Mouse (Mus musculus): Measurements from ENCODE around the gene Rnf187. TPM values are rescaled to one million over a fixed set of nuclear protein-coding genes. Genes with fewer than 3 reads are reported as not detected.

Rnf187 gene
- polyA plus RNA-seq, 1 experiment from 2014 or later, result 238 TPM

DNA sequence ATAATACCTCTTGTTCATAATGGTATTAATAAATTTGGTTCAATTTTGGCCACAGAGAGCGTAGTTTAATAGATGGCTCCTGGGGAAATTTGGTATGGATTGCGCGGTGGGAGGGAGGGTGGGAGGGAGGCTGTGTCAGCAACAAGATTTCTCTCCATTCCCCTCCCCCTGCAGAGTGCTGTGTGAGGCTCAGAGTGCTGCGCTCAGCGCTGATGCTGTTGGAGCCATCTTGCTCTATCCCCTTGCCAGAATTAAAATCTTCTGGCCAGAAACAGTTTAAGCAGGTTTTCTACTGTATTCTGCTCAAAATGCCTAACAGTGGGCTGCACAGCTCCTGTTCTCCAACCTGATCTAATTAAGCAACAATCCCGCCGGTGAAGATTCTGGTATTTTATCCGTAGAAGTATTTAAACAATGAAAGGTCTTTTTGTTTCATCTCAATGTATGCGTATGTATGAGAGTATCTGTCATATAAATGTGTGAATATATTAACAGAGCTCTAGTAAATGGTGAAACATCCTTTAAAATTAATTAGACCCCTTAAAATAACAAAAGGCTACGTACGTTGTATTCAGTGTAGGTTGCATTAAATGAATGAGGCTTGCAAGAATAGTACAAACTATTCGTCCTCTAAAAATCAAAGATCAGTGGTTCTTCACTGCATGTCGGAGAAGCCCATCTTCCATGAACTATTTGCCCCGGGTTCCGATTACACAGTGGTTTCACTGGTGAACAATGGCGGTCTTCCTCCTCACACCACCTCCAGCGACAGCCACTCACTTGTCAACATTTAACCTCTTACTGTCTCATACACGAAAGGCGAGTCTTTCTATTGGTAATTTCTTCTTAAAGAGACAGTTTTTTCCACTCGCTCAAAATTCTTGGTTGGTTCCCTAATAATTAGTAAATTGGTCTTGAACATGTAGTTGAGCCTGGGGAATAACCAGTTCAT lies 11.0 kb upstream of the Rnf187 start:
- Histone ChIP-seq H3K4me1 (peaks cover 24% of the 10 kb centered on the region), H3K27ac (peak overlapping the region; percentile 50; the same call in 1 of the 2 replicates), H3K27me3 (ENCODE audit: low read depth, poor library complexity, severe bottlenecking) (peaks cover 90% of the 10 kb centered on the region), H3K9me3 (replicated peaks) (no peaks in the 10 kb centered on the region), H3K36me3 (no peaks in the 10 kb centered on the region), H3K4me3 (peak overlapping the region; percentile 46)
- 12% methylated on average over 20 of the region's 20 CpGs for WGBS
- no peak for DNase-seq (ENCODE audit: low spot score)

- Histone ChIP-seq H3K4me3 (peak within 1 kb of the TSS; percentile 46), H3K36me3 (no peaks in the 10 kb centered on the region), H3K27ac (peak within 1 kb of the TSS; percentile 79), H3K27me3 (ENCODE audit: low read depth, poor library complexity, severe bottlenecking) (peaks cover 98% of the 10 kb centered on the region), H3K4me1 (peaks cover 22% of the 10 kb centered on the region), H3K9me3 (replicated peaks) (no peaks in the 10 kb centered on the region)
- peak; percentile 66 for DNase-seq (ENCODE audit: low spot score)
- under 1% methylated on average over 48 of the region's 48 CpGs for WGBS
These were observed 10.1 kb upstream of the Rnf187 start, which contains the start of gene Hist3h2ba for GRCm38 (mm10) chr11:58948542-58949479. Hist3h2ba (plus strand) TSS chr11:58948920.

DNA sequence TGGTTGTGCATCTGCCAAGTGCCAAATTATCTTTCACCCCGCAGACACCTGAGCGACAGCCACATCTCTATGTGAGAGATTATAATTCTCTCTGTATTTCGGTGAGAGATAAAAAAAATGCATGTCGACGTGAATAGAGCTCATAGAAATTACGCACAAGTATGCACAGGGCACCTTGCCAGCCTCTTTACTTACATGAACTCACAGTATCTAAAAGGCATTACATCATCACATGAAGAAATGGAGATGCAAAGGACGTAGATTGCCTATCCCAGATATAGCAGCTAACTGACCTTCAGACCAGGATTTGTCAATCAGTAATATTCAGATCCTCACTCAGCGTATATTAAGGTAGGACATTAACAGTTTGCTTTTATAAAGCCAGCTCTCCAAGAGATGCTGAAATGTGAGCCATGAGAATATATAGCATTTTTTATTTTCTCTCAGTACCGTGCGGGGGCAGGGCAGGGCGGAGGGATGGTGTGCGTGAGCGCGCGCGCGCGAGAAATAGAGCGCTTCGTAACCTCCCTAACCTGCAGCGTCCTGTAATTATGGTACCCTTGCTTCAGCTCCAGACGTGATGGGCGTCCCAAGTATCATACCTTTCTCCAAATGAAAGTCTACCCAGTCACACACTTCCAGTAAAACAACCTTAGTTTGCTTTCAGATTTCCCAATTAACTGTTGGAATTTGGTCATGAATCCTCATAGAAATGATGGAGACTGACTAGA lies 9.2 kb upstream of the Rnf187 start:
- no peaks in the 10 kb centered on the region for H3K9me3 ChIP-seq (replicated peaks)
- H3K4me3 ChIP-seq, result peak overlapping the region; percentile 46
- DNase-seq (ENCODE audit: low spot score), result no peak
- H3K36me3 ChIP-seq, result no peaks in the 10 kb centered on the region
- H3K4me1 ChIP-seq, result peaks cover 13% of the 10 kb centered on the region
- H3K27ac ChIP-seq, result peak overlapping the region; percentile 79
- WGBS, result 22% methylated on average over 23 of the region's 23 CpGs
- H3K27me3 ChIP-seq (ENCODE audit: low read depth, poor library complexity, severe bottlenecking), result peaks cover 92% of the 10 kb centered on the region

DNA sequence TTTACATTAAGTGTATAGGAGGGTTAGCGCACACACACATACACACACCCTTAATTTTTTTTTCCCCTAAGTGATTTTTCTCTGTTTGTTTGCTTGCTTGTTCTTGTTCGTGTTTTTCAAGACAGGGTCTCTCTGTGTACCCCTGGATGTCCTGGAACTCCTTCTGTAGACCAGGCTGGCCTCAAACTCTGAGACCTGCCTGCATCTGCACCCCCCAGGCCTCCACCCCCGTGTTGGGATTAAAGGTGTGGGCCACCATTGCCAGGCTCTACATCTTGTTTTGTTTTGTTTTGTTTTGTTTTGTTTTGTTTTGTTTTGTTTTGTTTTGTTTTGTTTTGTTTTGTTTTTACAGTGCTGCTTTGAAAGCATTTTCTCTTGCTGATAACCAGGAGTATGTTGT lies 8.6 kb upstream of the Rnf187 start:
- Histone ChIP-seq H3K4me1 (peaks cover 11% of the 10 kb centered on the region), H3K36me3 (no peaks in the 10 kb centered on the region), H3K4me3 (no peak overlapping the region), H3K27ac (no peak overlapping the region), H3K9me3 (replicated peaks) (no peaks in the 10 kb centered on the region), H3K27me3 (ENCODE audit: low read depth, poor library complexity, severe bottlenecking) (peaks cover 86% of the 10 kb centered on the region)
- 73% methylated on average over 3 of the region's 3 CpGs for WGBS
- no peak for DNase-seq (ENCODE audit: low spot score)

DNA sequence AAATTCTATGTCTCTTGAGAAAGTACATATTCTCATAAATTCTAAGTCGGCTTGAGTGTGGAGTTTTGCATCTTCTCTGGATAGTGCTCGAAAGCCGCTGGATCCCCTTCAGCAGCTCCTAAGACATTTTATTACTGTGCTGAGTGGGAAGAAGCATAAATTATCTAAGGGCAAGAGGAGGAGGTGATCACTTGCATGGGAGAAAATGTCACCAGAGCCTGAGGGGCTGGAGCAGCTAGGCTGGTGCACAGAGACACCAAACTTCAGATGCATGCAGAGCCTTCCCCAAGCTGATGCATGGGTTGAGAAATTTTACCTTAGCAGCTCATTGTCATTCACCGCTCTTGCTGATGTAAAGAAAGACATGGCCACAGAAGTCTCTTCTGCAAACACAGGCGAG lies 5.4 kb upstream of the Rnf187 start:
- Histone ChIP-seq H3K27ac (no peak overlapping the region), H3K4me3 (no peak overlapping the region), H3K9me3 (replicated peaks) (no peaks in the 10 kb centered on the region), H3K4me1 (peaks cover 4% of the 10 kb centered on the region), H3K27me3 (ENCODE audit: low read depth, poor library complexity, severe bottlenecking) (peaks cover 54% of the 10 kb centered on the region), H3K36me3 (no peaks in the 10 kb centered on the region)
- no peak for DNase-seq (ENCODE audit: low spot score)
- 74% methylated on average over 5 of the region's 5 CpGs for WGBS

- Histone ChIP-seq H3K4me3 (peak overlapping the region; percentile 83), H3K4me1 (peaks cover 20% of the 10 kb centered on the region), H3K27ac (peak overlapping the region; percentile 94), H3K36me3 (peaks cover 29% of the 10 kb centered on the region), H3K9me3 (replicated peaks) (no peaks in the 10 kb centered on the region), H3K27me3 (ENCODE audit: low read depth, poor library complexity, severe bottlenecking) (peaks cover 5% of the 10 kb centered on the region)
- DNase-seq (ENCODE audit: low spot score), result no peak
- WGBS, result 22% methylated on average over 6 of the region's 6 CpGs
These were observed 348 bp upstream of the Rnf187 start for GRCm38 (mm10) chr11:58939088-58939439.

DNA sequence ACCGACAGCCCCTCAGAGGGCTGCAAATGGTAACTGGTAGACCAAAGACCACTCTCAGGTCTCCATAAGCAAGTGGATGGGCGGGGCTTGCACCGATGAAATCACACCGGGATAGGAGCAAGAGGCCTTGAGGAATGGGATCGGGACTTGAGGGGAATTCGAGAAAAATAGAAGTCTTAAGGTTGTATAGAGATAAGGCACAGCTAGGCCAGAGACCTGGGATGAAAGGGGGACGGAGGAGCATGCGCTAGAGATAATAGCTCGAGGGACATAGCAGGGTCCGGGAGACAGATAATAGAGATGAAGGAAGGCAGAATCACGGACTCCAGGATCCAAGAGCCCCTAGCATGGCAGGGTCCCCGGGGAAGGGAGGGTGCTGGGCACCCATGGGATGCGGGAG lies 807 bp downstream of the Rnf187 start:
- DNase-seq (ENCODE audit: low spot score), result no peak
- Histone ChIP-seq H3K27ac (peak overlapping the region; percentile 94), H3K4me1 (peaks cover 20% of the 10 kb centered on the region), H3K9me3 (replicated peaks) (no peaks in the 10 kb centered on the region), H3K4me3 (peak overlapping the region; percentile 83), H3K27me3 (ENCODE audit: low read depth, poor library complexity, severe bottlenecking) (no peaks in the 10 kb centered on the region), H3K36me3 (peaks cover 40% of the 10 kb centered on the region)
- under 1% methylated on average over 13 of the region's 13 CpGs for WGBS

DNA sequence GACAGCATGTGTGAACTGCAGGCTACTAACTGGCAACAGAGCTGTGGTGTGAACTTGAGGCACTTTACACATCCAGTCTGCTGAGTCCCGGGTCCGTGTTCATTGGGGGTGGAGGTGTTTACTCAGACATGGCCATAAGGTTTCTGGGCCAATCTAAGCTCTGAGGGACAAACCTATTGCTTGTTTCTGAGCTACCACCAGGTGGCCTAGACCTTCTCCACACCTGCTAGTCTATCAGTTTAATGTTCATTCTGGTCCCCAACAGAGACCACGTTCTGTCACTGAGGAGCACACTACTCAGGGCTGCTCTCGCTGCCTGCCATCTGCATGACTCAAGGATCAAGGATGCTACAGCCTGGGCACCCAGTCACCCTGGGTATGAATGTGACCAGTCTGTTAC lies 7.1 kb downstream of the Rnf187 start:
- no peak overlapping the region for H3K4me3 ChIP-seq
- 0 out of 2 replicates have a peak, but pooled peaks cover 6% of the 10 kb centered on the region for H3K4me1 ChIP-seq
- WGBS, result 88% methylated on average over 4 of the region's 4 CpGs
- H3K27ac ChIP-seq, result no peak overlapping the region
- no peak for DNase-seq (ENCODE audit: low spot score)
- H3K36me3 ChIP-seq, result peaks cover 56% of the 10 kb centered on the region
- H3K27me3 ChIP-seq (ENCODE audit: low read depth, poor library complexity, severe bottlenecking), result no peaks in the 10 kb centered on the region
- H3K9me3 ChIP-seq (replicated peaks), result no peaks in the 10 kb centered on the region

DNA sequence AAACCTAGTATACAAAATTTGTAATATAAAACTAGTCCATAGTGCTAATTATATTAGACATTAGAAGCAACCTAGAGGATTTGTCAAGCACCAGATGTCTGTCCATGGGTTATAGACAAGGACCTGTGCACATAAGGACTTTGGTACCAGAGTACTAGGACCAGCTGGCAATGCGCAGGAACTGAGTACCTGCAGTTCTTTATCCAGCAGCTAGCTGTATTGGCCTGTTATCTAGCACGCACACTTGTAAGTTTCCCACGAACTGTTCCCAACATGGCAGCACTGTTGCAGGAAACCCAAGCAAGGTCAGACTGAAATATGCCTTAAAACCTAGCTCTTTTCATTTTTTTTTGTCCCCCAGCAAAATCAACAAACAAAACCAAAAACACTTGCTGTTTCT lies 8.5 kb downstream of the Rnf187 start:
- H3K36me3 ChIP-seq, result peaks cover 44% of the 10 kb centered on the region
- no peaks in the 10 kb centered on the region for H3K27me3 ChIP-seq (ENCODE audit: low read depth, poor library complexity, severe bottlenecking)
- 87% methylated on average over 3 of the region's 3 CpGs for WGBS
- no peak overlapping the region for H3K27ac ChIP-seq
- H3K4me3 ChIP-seq, result no peak overlapping the region
- no peak for DNase-seq (ENCODE audit: low spot score)
- 0 out of 2 replicates have a peak, but pooled peaks cover 6% of the 10 kb centered on the region for H3K4me1 ChIP-seq
- H3K9me3 ChIP-seq (replicated peaks), result no peaks in the 10 kb centered on the region

DNA sequence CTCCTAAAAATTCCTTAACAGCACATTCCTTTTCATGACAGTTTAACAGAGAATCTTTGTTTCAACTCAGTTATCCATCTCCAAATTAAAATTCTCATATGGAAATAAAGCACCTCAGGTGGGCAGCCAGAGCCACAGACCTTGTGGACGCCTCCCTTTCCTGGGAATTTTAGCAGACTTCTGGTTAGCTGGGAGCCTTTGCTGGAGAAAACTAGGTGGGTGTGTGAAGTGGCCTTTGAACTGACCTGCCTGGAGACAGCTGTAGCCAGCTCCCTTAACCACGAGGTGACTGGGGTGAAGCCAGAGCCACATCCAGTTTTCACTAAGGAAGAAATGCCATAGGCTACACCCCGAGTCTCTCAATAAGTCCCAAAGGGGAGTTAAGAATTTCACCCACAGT lies 9.1 kb downstream of the Rnf187 start:
- WGBS, result 50% methylated on average over 3 of the region's 3 CpGs
- no peak for DNase-seq (ENCODE audit: low spot score)
- H3K27ac ChIP-seq, result no peak overlapping the region

DNA sequence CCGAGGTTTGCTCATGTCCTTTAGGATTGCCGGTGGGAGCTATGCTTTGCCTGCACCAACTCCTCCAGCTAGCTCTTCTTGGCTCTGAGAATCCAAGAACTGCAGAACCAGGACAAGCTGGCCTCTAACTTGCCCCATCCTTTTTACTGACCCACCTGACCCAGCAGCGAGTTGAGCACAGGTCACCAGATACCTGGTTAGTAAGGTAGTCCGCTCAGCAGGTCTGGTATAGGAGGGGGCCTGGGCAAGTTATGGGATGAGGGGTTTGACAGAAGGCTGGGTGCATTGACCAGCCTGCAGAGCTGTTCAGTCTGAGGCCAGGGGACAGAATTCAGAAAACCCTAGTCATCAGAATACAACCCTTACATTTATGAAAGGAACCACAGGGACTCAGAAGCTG lies 9.7 kb downstream of the Rnf187 start:
- Histone ChIP-seq H3K27me3 (ENCODE audit: low read depth, poor library complexity, severe bottlenecking) (no peaks in the 10 kb centered on the region), H3K4me1 (0 out of 2 replicates have a peak, but pooled peaks cover 6% of the 10 kb centered on the region), H3K36me3 (peaks cover 33% of the 10 kb centered on the region), H3K27ac (no peak overlapping the region), H3K9me3 (replicated peaks) (no peaks in the 10 kb centered on the region), H3K4me3 (no peak overlapping the region)
- no peak for DNase-seq (ENCODE audit: low spot score)
- 67% methylated on average over 4 of the region's 4 CpGs for WGBS

More for the DNA sequence above, 9.1 kb downstream of the Rnf187 start:
- H3K27me3 ChIP-seq (ENCODE audit: low read depth, poor library complexity, severe bottlenecking), result no peaks in the 10 kb centered on the region
- no peaks in the 10 kb centered on the region for H3K9me3 ChIP-seq (replicated peaks)
- H3K4me1 ChIP-seq, result 0 out of 2 replicates have a peak, but pooled peaks cover 6% of the 10 kb centered on the region
- no peak overlapping the region for H3K4me3 ChIP-seq
- peaks cover 39% of the 10 kb centered on the region for H3K36me3 ChIP-seq
